30 mouse cellular contexts compared by ENCODE assay signal in the genomic region with DNA sequence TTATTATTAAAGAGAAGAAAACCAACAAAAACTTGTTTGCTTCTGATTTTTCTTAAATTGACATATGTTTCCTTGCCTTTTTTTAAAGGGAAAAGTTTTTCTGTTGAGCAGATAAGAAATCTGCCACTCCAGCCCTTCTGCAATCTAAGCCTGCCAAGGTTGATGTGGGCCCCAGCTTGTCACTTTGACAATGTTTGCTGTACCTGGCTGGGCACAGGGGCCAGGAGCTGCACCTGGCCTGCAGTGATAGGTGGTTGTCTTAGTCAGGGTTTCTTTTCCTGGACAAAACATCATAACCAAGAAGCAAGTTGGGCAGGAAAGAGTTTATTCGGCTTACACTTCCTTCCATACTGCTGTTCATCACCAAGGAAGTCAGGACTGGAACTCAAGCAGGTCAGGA. TPM values are rescaled to one million over a fixed set of nuclear protein-coding genes. Genes with fewer than 3 reads are reported as not detected.
"Had no signal": no experiment of that assay in that cellular context is flagged by ENCODE, and none has a peak within 500 bp of the region (broad histone marks: within the 10 kb centered on the region; RNA-seq: fewer than 3 reads in every experiment).

No protein-coding gene starts in this region.

- ATAC-seq: hindbrain, postnatal 0 days had no signal

- H3K4me3 ChIP-seq: gastrocnemius, adult 2 months; heart, adult 2 months; heart, embryonic 13.5 days; heart, embryonic 15.5 days; hindbrain, embryonic 13.5 days; hindbrain, embryonic 15.5 days; layer of hippocampus, adult 2 months; left cerebral cortex, adult 2 months; limb, embryonic 10.5 days; limb, embryonic 12.5 days had no signal

- H3K36me3 ChIP-seq: heart, embryonic 13.5 days; heart, embryonic 15.5 days; hindbrain, embryonic 13.5 days; hindbrain, embryonic 15.5 days; limb, embryonic 10.5 days; limb, embryonic 12.5 days had no signal

- DNase-seq: gastrocnemius, adult 2 months; gastrocnemius, postnatal 14 days; gastrocnemius, postnatal 36 days; heart, adult 11 months; heart, adult 2 months; heart, postnatal 14 days; heart, postnatal 36 days; kidney, adult 18-20 months; kidney, adult 8-10 months; kidney, postnatal 10 days; kidney, postnatal 25 days; kidney, postnatal 4 days; liver had no signal

- H3K4me2 ChIP-seq: heart, embryonic 11.5 days; heart, embryonic 13.5 days; heart, embryonic 15.5 days; hindbrain, embryonic 13.5 days; hindbrain, embryonic 15.5 days; limb, embryonic 12.5 days; liver, embryonic 11.5 days had no signal

- H3K9me3 ChIP-seq: heart, embryonic 13.5 days; heart, embryonic 15.5 days; hindbrain, embryonic 13.5 days; hindbrain, embryonic 15.5 days; limb, embryonic 10.5 days; limb, embryonic 12.5 days had no signal

- H3K9ac ChIP-seq: heart, embryonic 13.5 days; heart, embryonic 15.5 days; hindbrain, embryonic 13.5 days; hindbrain, embryonic 15.5 days; limb, embryonic 12.5 days had no signal

- H3K27ac ChIP-seq: gastrocnemius, adult 2 months; heart, adult 2 months; heart, embryonic 13.5 days; heart, embryonic 15.5 days; hindbrain, embryonic 13.5 days; hindbrain, embryonic 15.5 days; hindbrain, postnatal 0 days; layer of hippocampus, adult 2 months; left cerebral cortex, adult 2 months; limb, embryonic 10.5 days; limb, embryonic 12.5 days had no signal

RNA-seq across cellular contexts. Expression of a gene that starts 2.9 kb away (rescaled TPM):
- total RNA-seq: gastrocnemius, adult 2 months; gastrocnemius, postnatal 14 days; gastrocnemius, postnatal 36 days; hematopoietic stem cell, adult 5-6 weeks had no signal

RNA-seq across cellular contexts. Expression of a gene that starts 19.8 kb away (rescaled TPM):
- total RNA-seq: gastrocnemius, adult 2 months; gastrocnemius, postnatal 14 days; gastrocnemius, postnatal 36 days; heart, adult 2 months; heart, postnatal 14 days; heart, postnatal 36 days; hematopoietic stem cell, adult 5-6 weeks; left cerebral cortex, postnatal 36 days had no signal
- polyA plus RNA-seq: heart, adult 2 months; heart, embryonic 11.5 days; heart, embryonic 15.5 days; heart, postnatal 0 days; hindbrain, embryonic 11.5 days; hindbrain, embryonic 13.5 days; kidney, embryonic 14.5 days; kidney, embryonic 16.5 days; limb, embryonic 10.5 days; limb, embryonic 12.5 days; liver, embryonic 11.5 days had no signal
